Mouse (Mus musculus): ENCODE results near the gene Acaca. TPM values are rescaled to one million over a fixed set of nuclear protein-coding genes. Genes with fewer than 3 reads are reported as not detected.

Acaca gene
- polyA plus RNA-seq (2021; fragmentation: Nextera tagmentation): 12.6 and 13.1 TPM in 2 replicates
- long read RNA-seq, experiment 1, partial matches to known transcripts: 27 of 32 reads
- long read RNA-seq, experiment 1, other reads (novel, unspliced or antisense): 4 of 32 reads
- long read RNA-seq, experiment 2, partial matches to known transcripts: 8 of 10 reads
- long read RNA-seq, experiment 2, other reads (novel, unspliced or antisense): 1 of 10 reads

GRCm38 (mm10) chr11:84128943-84129798, at the start of gene Acaca, which contains the start of gene Tada2a:
Gene Acaca, plus strand, starts transcription at chr11:84129672.
Gene Tada2a, minus strand, starts transcription at chr11:84129600.

GRCm38 (mm10) chr11:84167046-84167526, 37.6 kb downstream of the Acaca start, which contains the start of gene Gm11437:
Gene Gm11437, minus strand, starts transcription at chr11:84167476.

Other genes starting within 250 kb of the Acaca start
- gene Ddx52, start 187.6 kb upstream of the Acaca start, polyA plus RNA-seq (2021; fragmentation: Nextera tagmentation): 9.8 and 12.2 TPM in 2 replicates
- gene Synrg, start 165.2 kb upstream of the Acaca start, polyA plus RNA-seq (2021; fragmentation: Nextera tagmentation): 6.0 and 7.5 TPM in 2 replicates
- 115 and 123 TPM in 2 replicates for gene Dusp14, start 60.4 kb upstream of the Acaca start, polyA plus RNA-seq (2021; fragmentation: Nextera tagmentation)
- gene Tada2a, start 72 bp upstream of the Acaca start, polyA plus RNA-seq (2021; fragmentation: Nextera tagmentation): 16.4 and 21.0 TPM in 2 replicates
- not detected in 2 replicates for gene Gm11437, start 37.8 kb downstream of the Acaca start, polyA plus RNA-seq (2021; fragmentation: Nextera tagmentation)